Mouse (Mus musculus) heart, embryonic 12.5 days (tissue): ENCODE results near the gene Cyth1. TPM values are rescaled to one million over a fixed set of nuclear protein-coding genes. Genes with fewer than 3 reads are reported as not detected.

ENCODE experiments used
- polyA plus RNA-seq: library from polyadenylated mRNA; unstranded; fragments of >200 nt; fragmentation: Nextera tagmentation; extraction: Ambion mirVana; gene quantifications from 2 replicates; pipeline ENCODE4 v1.2.1, GENCODE M21; 2016

Cyth1 gene
- polyA plus RNA-seq, 1 experiment from 2014 or later = 21.1 TPM

Other genes starting within 250 kb of the Cyth1 start
- gene Dnah17, start 118.0 kb downstream of the Cyth1 start, polyA plus RNA-seq = 0.10 and 0.26 TPM in 2 replicates
- gene Usp36, start 41.7 kb upstream of the Cyth1 start, polyA plus RNA-seq = 14.8 and 16.2 TPM in 2 replicates
- 0.23 and 0.24 TPM in 2 replicates for gene Cep295nl, start 93.9 kb upstream of the Cyth1 start, polyA plus RNA-seq
- gene Timp2, start 107.1 kb upstream of the Cyth1 start, polyA plus RNA-seq = 68.9 and 72.1 TPM in 2 replicates
- 4.5 and 5.1 TPM in 2 replicates for gene Lgals3bp, start 153.5 kb upstream of the Cyth1 start, polyA plus RNA-seq
- 23.6 and 23.7 TPM in 2 replicates for gene Cant1, start 170.5 kb upstream of the Cyth1 start, polyA plus RNA-seq
- gene C1qtnf1, start 179.6 kb upstream of the Cyth1 start, polyA plus RNA-seq = 4.9 and 5.5 TPM in 2 replicates
- gene Engase, start 228.2 kb upstream of the Cyth1 start, polyA plus RNA-seq = 4.5 and 4.6 TPM in 2 replicates